Mouse (Mus musculus) layer of hippocampus, postnatal 25 days (tissue): ENCODE data around the gene Tns1. TPM values are rescaled to one million over a fixed set of nuclear protein-coding genes. Genes with fewer than 3 reads are reported as not detected.

Experiments used
- DNase-seq, 2 experiments: peaks; one replicate each; pipeline ENCODE4 v3.0.0; 2022; ENCODE audit warnings: mixed read lengths in 2 of 2, low spot score in 1 of 2; ENCODE audit errors: extremely low spot score in 1 of 2
- total RNA-seq, 2 experiments: library from RNA; stranded (reverse); gene quantifications; 2 replicates each; pipeline ENCODE4 v1.2.3; 2021

Tns1 gene
- total RNA-seq, 2 experiments from 2014 or later: 29.6 to 41.9 TPM

DNA sequence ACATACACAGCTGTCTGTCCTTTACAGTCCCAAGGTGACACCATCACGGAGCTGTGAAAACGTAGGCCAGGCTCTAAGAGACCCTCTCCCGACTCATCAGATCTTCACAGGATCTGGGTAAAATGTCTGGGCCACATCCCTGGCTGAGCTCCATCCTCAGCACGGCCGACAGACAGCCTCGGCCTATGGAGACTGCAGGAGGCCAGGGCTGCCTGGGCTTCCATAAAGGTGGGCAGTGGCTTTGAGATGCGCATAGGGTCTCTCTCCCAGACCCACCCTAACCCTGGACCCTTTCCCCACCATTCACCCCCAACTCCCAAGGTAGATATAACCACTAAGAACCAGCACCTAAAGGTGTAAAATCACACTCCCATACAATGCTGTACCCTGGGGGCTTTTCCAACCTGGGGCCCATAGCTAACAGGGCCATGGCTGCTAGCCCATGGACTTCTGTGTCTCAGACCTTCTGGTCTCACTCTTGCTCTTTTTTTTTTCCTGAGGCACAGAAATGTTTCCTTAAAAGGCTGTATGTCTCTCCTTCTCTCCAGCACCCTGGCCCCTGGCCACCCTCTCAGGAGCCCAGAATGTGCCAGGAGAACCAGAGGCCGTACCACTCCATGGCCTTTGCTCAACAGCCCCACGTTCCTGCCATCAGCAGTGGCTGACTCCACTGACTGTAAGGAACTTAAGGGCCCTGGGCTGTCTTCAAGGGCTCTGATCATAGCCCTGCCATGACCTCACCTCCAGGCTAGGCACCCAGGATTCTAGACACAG, 106.7 kb downstream of the Tns1 start:
- DNase-seq: no peak

DNA sequence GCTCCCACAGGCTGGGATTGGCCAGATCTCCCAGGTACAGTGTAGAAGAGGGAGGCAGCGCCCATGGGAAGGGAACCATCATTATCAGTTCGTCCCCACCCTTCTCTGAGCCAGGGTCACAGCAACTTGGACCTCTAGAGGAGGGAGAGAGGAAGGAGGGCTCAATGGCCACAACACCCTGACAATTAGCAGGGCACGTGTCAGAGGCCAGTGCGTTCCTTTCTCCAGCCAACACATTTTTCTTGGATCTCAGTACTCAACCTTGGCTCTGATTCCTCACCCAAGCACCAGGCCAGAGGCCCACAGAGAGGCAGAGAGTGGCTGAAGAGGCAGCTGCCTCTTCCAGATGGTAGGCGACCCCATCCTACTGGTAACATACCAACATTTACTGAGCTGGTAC, 107.6 kb downstream of the Tns1 start:
- no peak for DNase-seq

DNA sequence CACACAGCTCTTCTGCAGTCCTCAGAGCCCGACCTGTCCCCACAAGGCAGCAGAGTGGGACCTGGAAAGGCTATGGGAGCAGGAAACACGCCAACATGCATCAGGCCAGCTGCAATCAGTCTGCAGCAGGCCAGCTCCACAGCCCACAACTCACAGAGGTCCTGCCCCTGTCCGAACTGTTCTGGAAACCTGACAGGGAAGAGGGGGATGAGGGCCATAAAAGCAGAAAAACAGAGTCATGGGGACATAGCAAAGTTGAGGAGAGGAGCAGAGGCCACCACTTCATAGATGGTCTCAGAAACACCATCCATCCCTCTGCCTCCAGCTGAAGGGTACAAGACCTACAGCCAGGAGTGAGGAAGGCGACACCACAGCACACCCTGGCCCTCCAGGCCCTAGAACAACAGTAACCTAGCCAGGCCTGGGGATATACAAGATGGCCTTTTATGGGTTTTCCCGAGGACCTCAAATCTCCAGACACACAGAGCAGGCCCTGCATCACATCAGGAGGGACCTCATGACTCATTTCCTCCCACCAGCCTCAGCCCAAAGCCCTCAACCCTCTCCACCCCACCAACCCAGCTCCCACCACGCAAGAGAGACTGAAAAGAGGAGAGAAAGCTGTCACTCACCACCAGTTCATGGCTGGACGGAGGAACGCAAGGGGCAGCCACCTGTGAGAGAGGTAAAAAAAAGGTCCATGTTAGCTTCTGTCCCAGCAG, 108.6 kb downstream of the Tns1 start:
- no peak for DNase-seq

DNA sequence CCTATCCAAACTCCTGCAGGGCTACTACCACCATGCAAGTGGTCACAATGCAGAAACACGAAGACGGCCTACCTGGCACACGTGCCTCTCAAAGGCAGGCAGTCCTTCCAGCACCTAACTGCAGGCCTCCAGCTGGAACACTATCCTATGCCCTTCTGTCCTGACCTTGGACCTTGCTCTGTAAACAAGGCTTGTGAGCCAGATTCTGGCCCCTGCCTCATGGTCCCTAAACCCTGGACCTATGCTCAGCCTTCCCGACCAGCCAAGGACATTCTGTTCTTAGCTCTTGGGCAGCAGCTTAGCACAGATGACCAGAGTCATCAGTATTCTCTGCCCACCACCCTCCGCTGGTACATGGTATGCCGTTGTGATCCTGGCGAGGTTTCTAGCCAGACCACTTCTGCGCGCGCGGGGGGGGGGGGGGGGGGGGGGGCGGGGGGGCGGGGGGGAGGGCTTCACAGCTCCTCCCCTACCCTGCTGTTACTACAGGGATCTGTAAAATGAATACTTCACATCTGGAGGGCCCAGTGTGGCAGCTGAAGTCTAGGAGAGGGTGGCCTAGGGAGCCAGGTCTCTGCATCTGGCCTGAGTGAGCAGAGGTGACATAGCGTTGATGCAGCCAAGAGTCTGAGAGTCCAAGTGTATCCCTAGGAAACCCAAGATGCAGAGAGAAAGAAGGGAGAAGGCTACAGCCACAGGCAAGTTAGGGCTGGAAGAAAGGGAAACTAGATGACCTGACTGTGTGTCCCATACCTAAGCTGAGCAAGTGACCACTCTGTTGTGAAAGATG, 109.5 kb downstream of the Tns1 start:
- no peak for DNase-seq

DNA sequence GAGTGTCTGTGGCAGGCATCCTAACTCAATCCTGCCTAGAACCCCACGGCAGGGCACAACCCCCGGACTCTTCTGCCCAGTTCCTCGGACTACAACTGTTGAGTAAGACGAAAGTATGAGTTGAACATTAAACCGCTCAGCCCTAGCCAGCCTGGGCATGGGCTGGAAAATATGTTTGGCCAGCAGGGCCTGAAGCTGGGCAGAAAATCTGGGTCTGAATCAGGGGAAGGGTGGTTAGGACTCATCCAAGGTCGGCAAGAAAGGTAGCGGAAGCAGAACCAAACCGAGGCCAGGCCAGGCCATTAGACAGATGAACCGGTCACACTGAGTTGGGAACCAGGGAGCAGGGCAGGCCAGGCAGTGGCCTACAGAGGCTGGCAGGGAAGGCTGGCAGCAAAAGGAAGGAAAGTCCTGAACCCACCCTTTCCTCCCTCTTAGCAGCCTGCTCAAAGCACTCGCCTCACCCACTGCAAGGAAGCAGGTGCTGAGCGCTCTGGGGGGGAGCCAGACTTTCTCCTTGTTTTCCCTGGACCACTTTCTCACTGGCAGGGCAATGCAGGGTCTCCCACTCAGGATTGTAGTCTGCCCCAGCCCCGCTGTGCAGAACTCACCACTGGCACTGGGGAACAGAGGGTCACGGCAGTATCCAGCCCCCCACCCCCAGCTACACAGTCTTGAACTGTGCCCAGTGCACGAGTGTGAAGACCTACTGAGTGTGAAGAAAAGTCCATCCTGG, 110.8 kb downstream of the Tns1 start:
- DNase-seq: no peak

DNA sequence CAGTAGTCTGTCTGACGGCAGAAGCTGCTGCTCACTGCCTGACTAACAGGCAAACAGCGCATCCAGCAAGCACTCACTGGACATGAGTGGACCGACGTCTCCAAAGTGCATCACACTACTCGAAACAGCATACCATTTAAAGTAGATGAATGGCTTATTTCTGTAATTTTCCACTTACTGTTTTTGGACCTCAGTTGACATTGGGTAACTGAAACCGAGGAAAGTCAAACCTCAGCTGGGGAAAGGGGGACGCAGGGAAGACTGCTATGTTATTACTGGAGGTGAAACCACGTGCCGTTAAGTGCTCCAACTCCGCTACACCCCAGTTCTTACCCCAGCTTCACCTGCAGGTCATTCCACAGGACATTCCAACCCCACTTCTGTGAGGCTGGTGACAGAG, 111.5 kb downstream of the Tns1 start:
- DNase-seq: no peak

DNA sequence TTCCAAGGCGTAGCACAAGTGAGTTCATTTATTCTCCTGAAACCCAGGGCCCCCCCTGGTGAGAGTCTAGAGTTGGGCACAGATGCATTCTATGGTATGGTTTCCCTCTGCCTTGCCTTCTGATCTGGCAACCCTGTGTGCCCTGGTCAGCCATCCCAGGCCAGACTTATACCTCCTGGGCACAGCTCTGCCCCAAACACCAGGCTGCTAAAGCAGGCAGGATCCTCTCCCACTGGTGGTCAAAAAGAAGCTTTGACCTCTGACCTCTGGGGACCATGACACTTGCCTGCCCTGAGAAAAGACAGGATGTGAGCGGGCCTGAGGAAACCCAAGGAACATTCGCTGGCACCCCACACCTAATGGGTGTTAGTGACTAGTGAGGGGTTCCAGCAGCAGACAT, 114.8 kb downstream of the Tns1 start:
- DNase-seq: no peak

DNA sequence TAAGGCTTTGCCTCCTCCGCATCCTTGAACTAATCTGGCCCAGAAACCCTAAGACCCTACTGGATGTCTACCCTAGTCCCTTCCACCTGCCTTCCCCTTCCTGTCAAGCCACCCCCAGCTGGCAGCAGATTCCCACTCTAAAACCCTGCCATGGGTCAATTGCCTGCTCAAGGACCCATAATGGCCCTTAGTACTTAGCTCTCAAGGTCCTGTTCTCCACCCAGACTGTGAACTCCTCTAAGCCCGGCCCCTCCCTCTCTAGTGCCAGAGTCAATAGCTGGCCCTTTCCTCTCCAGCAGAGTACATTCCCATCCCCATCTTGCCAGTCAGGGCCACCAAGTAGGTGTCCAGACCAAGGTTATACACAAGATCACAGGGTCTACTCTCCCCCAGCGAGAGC, 115.3 kb downstream of the Tns1 start:
- no peak for DNase-seq

DNA sequence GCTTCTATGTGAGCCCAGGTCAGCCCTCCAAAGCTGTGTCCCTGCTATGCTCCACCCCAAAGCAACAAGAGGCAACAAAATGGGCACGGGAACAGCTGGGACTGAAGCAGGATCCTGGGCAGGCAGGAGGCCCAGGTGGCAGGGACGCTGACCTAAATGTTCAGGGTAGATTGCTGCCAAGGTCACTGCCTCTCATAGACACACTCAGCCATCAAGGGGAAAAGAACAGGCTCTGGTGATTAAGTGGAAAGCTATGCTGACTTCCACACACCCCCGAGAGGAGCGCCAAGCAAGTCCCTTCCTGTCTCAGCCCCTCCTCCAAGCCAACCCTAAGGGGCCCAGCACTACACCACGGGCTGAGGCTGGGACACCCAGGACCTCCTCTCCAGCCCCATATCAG, 115.8 kb downstream of the Tns1 start:
- DNase-seq: no peak

DNA sequence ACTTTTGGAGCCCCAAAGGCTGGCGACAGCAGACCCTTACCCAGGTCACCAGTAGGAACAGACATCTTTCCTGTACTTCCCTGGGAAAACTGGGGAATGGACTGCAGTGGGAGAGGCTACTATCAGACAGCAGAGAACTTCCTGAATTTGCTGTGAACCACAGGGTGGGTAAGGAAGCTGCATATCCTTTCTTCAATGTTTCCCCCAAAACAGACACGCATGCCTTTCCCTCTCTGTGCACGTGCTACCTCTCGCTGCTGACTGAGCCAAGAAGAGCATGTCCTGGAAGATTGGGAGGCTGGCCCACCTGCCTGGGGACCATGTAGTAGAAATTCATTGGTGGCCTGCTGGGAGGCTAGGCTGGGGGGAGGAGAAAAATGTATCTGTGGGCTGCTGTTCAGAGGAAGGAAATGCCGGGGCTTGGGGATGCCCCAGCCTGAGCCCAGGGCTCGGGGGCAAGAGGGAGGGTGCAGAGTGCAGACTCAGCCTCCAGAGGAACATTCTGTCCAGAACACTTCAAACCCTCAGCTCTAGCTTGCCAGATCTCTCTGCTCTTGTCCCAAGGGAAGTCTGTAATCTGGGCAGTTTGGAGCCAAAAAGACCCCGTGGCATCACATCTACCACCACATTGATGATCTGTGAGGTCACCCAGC, 116.7 kb downstream of the Tns1 start:
- no peak for DNase-seq

DNA sequence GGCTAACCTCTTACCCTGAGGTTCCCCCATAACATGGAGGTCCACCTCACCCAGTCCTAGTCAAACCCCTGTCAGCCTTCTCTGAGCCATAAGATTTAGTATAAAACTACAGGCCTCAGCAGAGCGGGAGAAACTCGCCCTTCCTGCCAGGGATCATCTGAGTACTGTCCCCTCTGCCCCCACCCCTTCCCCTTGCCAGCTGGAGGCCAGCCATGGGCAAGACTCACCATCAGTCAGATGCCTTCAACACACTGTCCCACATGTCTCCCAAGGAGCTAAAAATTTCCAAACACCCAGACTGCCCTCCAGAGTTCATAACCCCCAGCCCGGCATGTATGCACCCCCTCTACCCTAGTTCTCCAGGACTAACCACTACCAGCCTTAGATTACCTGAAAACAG, 119.2 kb downstream of the Tns1 start:
- no peak for DNase-seq

DNA sequence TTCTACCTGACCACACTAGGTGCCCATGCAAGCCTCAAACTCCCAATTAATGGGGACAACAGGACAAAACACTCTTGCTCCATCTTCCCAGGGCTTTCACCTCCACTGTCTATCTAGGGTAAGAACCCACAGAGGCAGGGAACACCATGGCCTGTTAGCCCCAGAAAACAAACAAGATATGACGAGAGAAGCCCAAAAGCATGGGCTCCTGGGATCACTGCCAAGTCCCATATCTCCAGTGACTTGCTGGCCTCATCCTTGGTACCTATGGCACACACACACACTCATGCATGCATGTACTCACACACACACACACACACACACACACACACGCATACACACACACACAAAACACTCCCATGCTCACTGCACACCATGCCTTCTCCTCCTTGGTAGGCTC, 120.5 kb downstream of the Tns1 start:
- DNase-seq: no peak

DNA sequence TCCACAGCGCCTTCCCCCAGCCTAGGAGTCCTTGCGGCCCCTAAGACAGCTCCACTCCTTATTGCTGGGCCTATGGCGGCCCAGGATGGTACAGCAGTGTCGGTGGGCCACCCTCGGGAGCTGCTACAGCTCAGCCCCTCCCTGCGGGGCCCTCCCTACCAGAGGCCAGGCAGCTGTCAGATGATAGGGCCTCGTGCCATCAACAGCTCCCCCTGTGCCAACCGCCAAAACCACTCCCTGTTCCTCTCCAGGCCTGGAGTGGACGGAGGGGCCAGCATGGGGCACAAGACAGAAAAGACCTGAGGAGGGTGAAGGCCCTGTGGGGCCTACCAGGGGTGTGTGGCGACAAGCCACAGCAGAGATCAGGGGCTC, 122.8 kb downstream of the Tns1 start:
- DNase-seq: no peak

DNA sequence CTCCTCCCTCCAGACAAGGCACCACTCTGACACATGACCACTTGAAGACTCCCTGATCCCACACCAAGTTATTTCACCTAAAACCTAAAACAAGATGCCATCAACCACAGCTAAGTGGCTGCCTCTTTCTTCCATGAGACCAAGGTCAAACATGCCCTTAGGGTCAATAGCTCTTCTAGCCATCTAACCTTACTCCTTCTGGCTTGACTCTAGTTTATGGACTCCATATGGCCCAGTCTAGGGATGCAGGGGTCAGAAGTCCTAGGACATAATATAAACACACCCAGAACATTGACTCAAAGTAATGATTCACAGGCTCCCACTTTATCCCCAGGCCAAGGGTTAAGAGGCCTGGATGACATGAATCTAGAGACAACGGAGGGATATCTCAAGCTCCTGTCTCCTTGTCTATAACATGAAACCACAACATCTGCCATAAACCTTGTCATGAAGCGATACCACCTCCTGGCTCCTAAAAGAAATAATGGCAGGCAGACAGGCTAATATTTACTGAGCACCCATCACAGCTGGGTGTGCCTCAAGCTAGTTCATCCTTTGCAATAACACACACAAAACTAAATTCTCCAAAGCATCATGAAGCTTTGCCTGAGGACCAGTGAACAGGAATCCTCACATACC, 123.3 kb downstream of the Tns1 start:
- no peak for DNase-seq

DNA sequence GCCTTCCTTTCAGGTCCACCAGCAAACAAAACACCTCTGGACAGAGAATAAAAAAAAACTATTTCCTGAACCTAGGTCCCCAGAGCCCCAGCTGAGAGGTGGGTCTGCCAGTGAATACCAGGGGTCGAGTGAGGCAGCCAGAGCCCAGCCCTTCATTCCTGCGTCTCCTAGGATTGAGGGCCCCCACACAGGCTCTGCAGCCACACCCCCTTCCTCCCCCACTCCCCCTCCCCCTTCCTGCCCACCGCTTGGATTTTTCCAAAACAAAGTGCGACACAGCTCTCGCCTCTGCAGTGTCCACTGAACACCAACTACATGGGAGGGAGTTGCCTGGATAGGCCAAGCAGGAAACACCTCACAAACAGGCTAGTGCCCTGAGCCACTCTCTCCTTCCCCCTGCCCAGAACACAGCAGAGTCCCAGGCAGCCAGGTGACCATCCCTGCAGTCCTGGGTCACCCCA, 124.0 kb downstream of the Tns1 start:
- no peak for DNase-seq

DNA sequence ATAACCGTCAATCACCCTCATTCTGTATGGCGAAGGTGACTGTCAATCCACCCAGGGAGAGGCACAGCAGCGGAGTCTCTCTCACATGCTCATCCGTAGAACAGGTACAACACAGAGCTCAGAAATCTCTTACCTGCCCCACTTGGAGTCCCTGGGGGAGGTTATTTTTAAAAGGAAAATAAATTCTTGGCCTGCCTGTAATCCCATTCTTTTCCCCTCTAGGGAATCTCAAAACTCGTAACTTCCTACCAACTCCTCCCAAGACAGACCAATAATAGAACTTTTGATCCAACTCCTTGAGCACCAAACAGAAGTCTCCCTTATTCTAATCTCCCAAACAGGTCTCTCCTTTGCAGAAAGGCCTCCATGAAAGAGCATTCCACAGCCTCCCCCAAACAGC, 124.7 kb downstream of the Tns1 start:
- no peak for DNase-seq

DNA sequence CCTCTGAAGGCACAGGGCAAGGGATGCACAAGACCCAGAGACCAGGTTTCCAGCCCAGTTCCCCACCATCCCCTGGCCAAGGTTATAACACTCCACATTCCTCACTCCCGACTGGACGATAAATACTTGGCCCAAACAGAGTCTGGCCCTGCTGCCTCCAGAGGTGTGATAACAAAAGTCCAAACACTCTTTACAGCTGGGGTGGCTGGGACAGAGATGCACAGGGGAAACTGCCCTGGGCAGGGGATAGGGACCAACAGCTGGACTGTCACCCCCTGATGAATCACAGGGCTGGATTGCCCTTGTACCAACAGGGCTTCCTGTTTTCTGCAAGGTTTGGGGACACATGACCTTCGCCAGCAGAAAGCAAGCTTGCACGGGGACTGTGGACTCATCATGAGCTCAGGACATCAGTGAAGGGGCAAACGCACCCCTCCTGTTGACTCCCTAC, 125.3 kb downstream of the Tns1 start:
- DNase-seq: no peak

DNA sequence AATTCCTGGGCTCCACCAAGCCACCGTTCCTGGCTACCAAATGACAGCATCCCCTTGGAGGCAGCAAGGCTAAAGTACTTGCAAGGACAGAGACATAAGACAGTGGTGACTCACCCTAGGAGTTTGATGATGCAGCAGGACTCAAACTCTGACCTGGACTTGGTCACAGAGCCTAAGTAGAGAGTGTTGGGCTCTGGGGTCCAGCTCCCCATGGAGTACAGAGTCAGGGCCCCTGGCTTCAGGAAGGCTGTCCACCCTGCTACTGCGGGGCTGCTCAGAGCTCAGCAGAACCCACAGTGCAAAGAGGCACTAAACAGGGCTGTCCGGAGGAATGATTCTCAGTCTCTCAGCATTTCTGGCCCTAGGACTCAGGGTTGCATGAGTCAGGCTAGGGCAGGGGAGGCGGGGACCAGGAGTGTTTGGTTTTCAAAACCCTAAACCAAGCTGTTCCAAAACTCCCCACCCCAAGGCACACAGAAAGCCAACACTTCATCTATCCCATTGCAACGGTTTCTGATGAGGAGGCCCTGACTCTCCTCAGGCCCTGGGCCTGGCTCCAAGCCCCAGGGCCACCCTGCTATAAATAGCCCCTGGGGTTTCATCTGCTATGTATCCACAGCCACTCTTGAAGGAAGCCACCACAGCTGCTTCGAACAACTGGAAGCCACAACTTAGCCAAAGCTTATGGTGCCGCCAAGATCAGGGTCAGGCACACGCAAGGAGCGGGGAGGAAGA, 126.0 kb downstream of the Tns1 start:
- no peak for DNase-seq

DNA sequence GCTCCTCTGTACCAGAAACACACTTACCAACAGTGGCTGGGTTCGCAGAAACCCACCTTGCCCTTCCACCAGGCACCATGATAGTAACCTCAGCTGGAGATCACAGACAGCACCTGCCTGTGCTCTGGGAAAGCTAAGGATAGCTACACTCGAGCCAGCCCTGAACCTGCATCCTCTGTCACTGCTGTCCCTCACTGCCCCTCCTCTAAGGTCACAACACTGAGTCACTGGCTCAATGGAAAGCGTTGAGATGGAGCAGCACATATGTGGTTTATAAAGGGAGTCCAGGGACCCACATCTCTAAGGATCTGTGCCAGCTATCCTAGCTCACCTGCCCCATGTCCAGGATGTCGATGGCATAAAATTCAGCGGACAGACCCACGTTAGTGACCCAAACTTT, 126.9 kb downstream of the Tns1 start:
- DNase-seq: no peak
